Mouse (Mus musculus): Measurements from ENCODE around the gene Vsig10l.

- TF ChIP-seq MAX (IDR thresholded peaks at IDR 0.05) (no peak), CTCF (IDR thresholded peaks at IDR 0.05; ENCODE audit: control insufficient read depth, insufficient read depth, insufficient read length) (no peak), MYOD1 (IDR thresholded peaks at IDR 0.05; ENCODE audit: control insufficient read depth, insufficient read length, low read depth) (no peak), USF1 (IDR thresholded peaks at IDR 0.05; ENCODE audit: low read depth) (no peak)
These were observed 25.7 kb downstream of the Vsig10l start for GRCm38 (mm10) chr7:43488646-43489045.

Data from C2C12 (cell line).